Mouse (Mus musculus): ENCODE data around the gene Abi2. TPM values are rescaled to one million over a fixed set of nuclear protein-coding genes. Genes with fewer than 3 reads are reported as not detected.

Abi2 gene
- total and polyA plus RNA-seq, 3 experiments: 15.0 to 75.2 (median 16.0) TPM

GRCm38 (mm10) chr1:60381910-60382309 lies 27.5 kb upstream of the Abi2 start:
- TF ChIP-seq GABPA (IDR thresholded peaks at IDR 0.05; ENCODE audit: low read depth, low read length) (no peak), ETS1 (IDR thresholded peaks at IDR 0.05; ENCODE audit: low read depth, low read length) (no peak), E2F4 (IDR thresholded peaks at IDR 0.05; ENCODE audit: borderline replicate concordance, low read depth, low read length) (no peak), MAX (IDR thresholded peaks at IDR 0.05; ENCODE audit: low read length) (no peak), NELFE (IDR thresholded peaks at IDR 0.05; ENCODE audit: low read depth, low read length) (no peak), JUND (IDR thresholded peaks at IDR 0.05; ENCODE audit: low read depth, low read length) (no peak), UBTF (IDR thresholded peaks at IDR 0.05; ENCODE audit: borderline replicate concordance, insufficient read depth, low read depth, low read length) (no peak), TBP (IDR thresholded peaks at IDR 0.05; ENCODE audit: low read depth, low read length) (no peak), USF1 (IDR thresholded peaks at IDR 0.05; ENCODE audit: low read depth, low read length) (no peak), CHD2 (IDR thresholded peaks at IDR 0.05; ENCODE audit: low read length) (no peak), CHD1 (IDR thresholded peaks at IDR 0.05; ENCODE audit: low read depth, low read length) (no peak), GATA1 (IDR thresholded peaks at IDR 0.05; ENCODE audit: low read depth, low read length) (no peak), TAL1 (IDR thresholded peaks at IDR 0.05; ENCODE audit: low read length) (no peak), MXI1 (IDR thresholded peaks at IDR 0.05; ENCODE audit: low read depth, low read length) (no peak)
- H3K79me2 ChIP-seq (ENCODE audit: control insufficient read depth, insufficient read depth, low read length, poor library complexity): no peaks in the 10 kb centered on the region
- no peak for DNase-seq (ENCODE audit: low read depth, low spot score)
- H3K9me3 ChIP-seq (replicated peaks; ENCODE audit: insufficient read depth, low read length): no peaks in the 10 kb centered on the region
- no peak overlapping the region for H3K27ac ChIP-seq (ENCODE audit: control insufficient read depth, low read depth, low read length)
- peaks cover 0 to 2% of the 10 kb centered on the region in 2 experiments; a peak in 3 of 4 replicates for H3K36me3 ChIP-seq (ENCODE audit: control insufficient read depth in 1 of 2, insufficient read depth in 2 of 2, low read length in 2 of 2)
- H3K27me3 ChIP-seq (ENCODE audit: control insufficient read depth in 1 of 2, insufficient read depth in 2 of 2, low read length in 2 of 2): no peaks in the 10 kb centered on the region
- H3K4me3 ChIP-seq (ENCODE audit: control insufficient read depth in 1 of 2, insufficient read depth in 1 of 2, low read depth in 2 of 2, low read length in 2 of 2): no peak overlapping the region
- H3K4me1 ChIP-seq (ENCODE audit: control insufficient read depth in 1 of 2, insufficient read depth in 2 of 2, low read length in 2 of 2): peaks cover 0 to under 1% of the 10 kb centered on the region in 2 experiments; a peak in 2 of 4 replicates
- no peak overlapping the region for H3K9ac ChIP-seq (ENCODE audit: control insufficient read depth, low read depth, low read length, poor library complexity, severe bottlenecking)

- peaks cover 4% of the 10 kb centered on the region; the same call in 1 of the 2 replicates for H3K79me2 ChIP-seq (ENCODE audit: control insufficient read depth, insufficient read depth, low read length, poor library complexity)
- no peaks in the 10 kb centered on the region for H3K27me3 ChIP-seq (ENCODE audit: control insufficient read depth in 1 of 2, insufficient read depth in 2 of 2, low read length in 2 of 2)
- no peak overlapping the region for H3K27ac ChIP-seq (ENCODE audit: control insufficient read depth, low read depth, low read length)
- H3K9me3 ChIP-seq (replicated peaks; ENCODE audit: insufficient read depth, low read length): no peaks in the 10 kb centered on the region
- peak; percentile 47 for DNase-seq (ENCODE audit: low read depth, low spot score)
- no peak overlapping the region for H3K9ac ChIP-seq (ENCODE audit: control insufficient read depth, low read depth, low read length, poor library complexity, severe bottlenecking)
- H3K4me1 ChIP-seq (ENCODE audit: control insufficient read depth in 1 of 2, insufficient read depth in 2 of 2, low read length in 2 of 2): peaks cover 0 to 4% of the 10 kb centered on the region in 2 experiments; a peak in 2 of 4 replicates
- H3K36me3 ChIP-seq (ENCODE audit: control insufficient read depth in 1 of 2, insufficient read depth in 2 of 2, low read length in 2 of 2): peaks cover 0 to 7% of the 10 kb centered on the region in 2 experiments; a peak in 1 of 4 replicates
- no peak overlapping the region for H3K4me3 ChIP-seq (ENCODE audit: control insufficient read depth in 1 of 2, insufficient read depth in 1 of 2, low read depth in 2 of 2, low read length in 2 of 2)
- TF ChIP-seq MAX (IDR thresholded peaks at IDR 0.05; ENCODE audit: low read length) (no peak), BHLHE40 (IDR thresholded peaks at IDR 0.05; ENCODE audit: borderline replicate concordance, low read depth, low read length) (no peak), UBTF (IDR thresholded peaks at IDR 0.05; ENCODE audit: borderline replicate concordance, insufficient read depth, low read depth, low read length) (no peak), POLR2AphosphoS2 (IDR thresholded peaks at IDR 0.05; ENCODE audit: low read length) (no peak), SMC3 (IDR thresholded peaks at IDR 0.05; ENCODE audit: low read depth, low read length) (peak; percentile 59), USF2 (IDR thresholded peaks at IDR 0.05; ENCODE audit: borderline replicate concordance in 1 of 2, insufficient read depth in 1 of 2, low read depth in 1 of 2, low read length in 2 of 2) (no peak), ZNF384 (IDR thresholded peaks at IDR 0.05; ENCODE audit: low read depth, low read length) (no peak), NRF1 (IDR thresholded peaks at IDR 0.05; ENCODE audit: insufficient read depth, low read depth, low read length, poor library complexity, severe bottlenecking) (no peak), TAL1 (IDR thresholded peaks at IDR 0.05; ENCODE audit: low read length) (no peak), NELFE (IDR thresholded peaks at IDR 0.05; ENCODE audit: low read depth, low read length) (no peak), MYC (IDR thresholded peaks at IDR 0.05; ENCODE audit: low read depth, low read length) (no peak), ELF1 (IDR thresholded peaks at IDR 0.05; ENCODE audit: low read depth, low read length) (no peak), TBP (IDR thresholded peaks at IDR 0.05; ENCODE audit: low read depth, low read length) (no peak), E2F4 (IDR thresholded peaks at IDR 0.05; ENCODE audit: borderline replicate concordance, low read depth, low read length) (no peak), ZMIZ1 (IDR thresholded peaks at IDR 0.05; ENCODE audit: low read depth, low read length) (no peak), JUND (IDR thresholded peaks at IDR 0.05; ENCODE audit: low read depth, low read length) (no peak), POLR2AphosphoS5 (IDR thresholded peaks at IDR 0.05; ENCODE audit: borderline replicate concordance, low read depth, low read length) (no peak), MEF2A (IDR thresholded peaks at IDR 0.05; ENCODE audit: extremely low read depth, insufficient replicate concordance, low read depth, low read length, poor library complexity, severe bottlenecking) (no peak), MAFK (IDR thresholded peaks at IDR 0.05; ENCODE audit: borderline replicate concordance, low read depth, low read length) (peak; percentile 100), RAD21 (IDR thresholded peaks at IDR 0.05; ENCODE audit: low read depth, low read length) (peak; percentile 36), CTCF (IDR thresholded peaks at IDR 0.05 in 2 of 3, conservative IDR thresholded peaks at IDR 0.05 in 1 of 3; ENCODE audit: control insufficient read depth in 1 of 3, insufficient read depth in 1 of 3, low read depth in 2 of 3, low read length in 3 of 3, poor library complexity in 1 of 3, severe bottlenecking in 1 of 3) (peak in 2 of 3 experiments; percentile 17 to 58; a peak in 3 of 6 replicates), CHD2 (IDR thresholded peaks at IDR 0.05; ENCODE audit: low read length) (no peak), TCF12 (IDR thresholded peaks at IDR 0.05; ENCODE audit: low read depth, low read length) (no peak), HCFC1 (IDR thresholded peaks at IDR 0.05; ENCODE audit: low read depth, low read length) (no peak)
Observed at GRCm38 (mm10) chr1:60404848-60405247, 4.6 kb upstream of the Abi2 start.

All from MEL (cell line).